Comparison of ENCODE assay signal across 10 mouse cellular contexts in genomic region chr10:118640121-118640809, GRCm38 (mm10).
A peak's percentile ranks its signal among the peaks of the same experiment; 100 is the strongest.
DNase-seq lines count a peak whose midpoint lies in the region; ATAC-seq and TF ChIP-seq lines count a peak whose summit lies in the region.
"Had no signal": no experiment of that assay in that cellular context is flagged by ENCODE, and none has a peak within 500 bp of the region (broad histone marks: within the 10 kb centered on the region; RNA-seq: fewer than 3 reads in every experiment).

No protein-coding gene starts in this region.

- peak in 1 of 2 experiments; percentile 13 for DNase-seq in layer of hippocampus, adult 2 months (ENCODE audit: low spot score in 2 of 2)
- no peak for DNase-seq in layer of hippocampus, adult 9-10 months (ENCODE audit: low spot score)
- DNase-seq in gastrocnemius, adult 8-10 months (ENCODE audit: low spot score in 2 of 2): peak; percentile 51 to 77
- no peak for DNase-seq in ovary, postnatal 14 days (ENCODE audit: low spot score)
- no peak for DNase-seq in cerebellum, postnatal 36 days
- DNase-seq: adrenal gland, postnatal 14 days had no signal

- H3K4me1 ChIP-seq in embryonic facial prominence, embryonic 13.5 days: peaks cover 12% of the 10 kb centered on the region
- peaks cover 15% of the 10 kb centered on the region for H3K4me1 ChIP-seq in midbrain, embryonic 12.5 days
- H3K4me1 ChIP-seq: stomach, embryonic 15.5 days had no signal

- 0 out of 2 replicates have a peak overlapping the region, but pooled peaks have one; percentile 27 for H3K9ac ChIP-seq in embryonic facial prominence, embryonic 13.5 days
- H3K9ac ChIP-seq in midbrain, embryonic 12.5 days (replicated peaks): no peak overlapping the region
- H3K9ac ChIP-seq: stomach, embryonic 15.5 days had no signal

- ATAC-seq in embryonic facial prominence, embryonic 13.5 days (ENCODE audit: insufficient number of reproducible peaks, insufficient read depth, low FRiP score, low TSS enrichment, low read depth): no peak
- ATAC-seq in midbrain, embryonic 12.5 days (ENCODE audit: low FRiP score, low read depth): no peak
- no peak for ATAC-seq in megakaryocyte-erythroid progenitor cell, adult 5-6 weeks (replicated peaks; ENCODE audit: low FRiP score, low TSS enrichment, poor library complexity, severe bottlenecking)

- H3K9me3 ChIP-seq in embryonic facial prominence, embryonic 13.5 days: no peaks in the 10 kb centered on the region
- no peaks in the 10 kb centered on the region for H3K9me3 ChIP-seq in midbrain, embryonic 12.5 days
- H3K9me3 ChIP-seq: stomach, embryonic 15.5 days had no signal

- H3K4me3 ChIP-seq in layer of hippocampus, adult 2 months: peak overlapping the region; percentile 4; the same call in 1 of the 2 replicates
- no peak overlapping the region for H3K4me3 ChIP-seq in embryonic facial prominence, embryonic 13.5 days
- no peak overlapping the region for H3K4me3 ChIP-seq in midbrain, embryonic 12.5 days
- H3K4me3 ChIP-seq: stomach, embryonic 15.5 days had no signal

- H3K27ac ChIP-seq in layer of hippocampus, adult 2 months: peak overlapping the region; percentile 64
- no peak overlapping the region for H3K27ac ChIP-seq in embryonic facial prominence, embryonic 13.5 days
- H3K27ac ChIP-seq in midbrain, embryonic 12.5 days (replicated peaks): peak overlapping the region; percentile 72
- H3K27ac ChIP-seq: stomach, embryonic 15.5 days had no signal

- WGBS in embryonic facial prominence, embryonic 13.5 days: 53% methylated on average over 7 of the region's 7 CpGs
- 58% methylated on average over 7 of the region's 7 CpGs for WGBS in midbrain, embryonic 12.5 days

- no peaks in the 10 kb centered on the region for H3K27me3 ChIP-seq in embryonic facial prominence, embryonic 13.5 days
- no peaks in the 10 kb centered on the region for H3K27me3 ChIP-seq in midbrain, embryonic 12.5 days
- H3K27me3 ChIP-seq: stomach, embryonic 15.5 days had no signal

- H3K36me3 ChIP-seq in embryonic facial prominence, embryonic 13.5 days: no peaks in the 10 kb centered on the region
- H3K36me3 ChIP-seq in midbrain, embryonic 12.5 days: no peaks in the 10 kb centered on the region
- H3K36me3 ChIP-seq: stomach, embryonic 15.5 days had no signal

- 0 out of 2 replicates have a peak overlapping the region, but pooled peaks have one; percentile 10 for H3K4me2 ChIP-seq in embryonic facial prominence, embryonic 13.5 days
- H3K4me2 ChIP-seq in midbrain, embryonic 12.5 days (replicated peaks): peak overlapping the region; percentile 11; the same call in 1 of the 2 replicates
- H3K4me2 ChIP-seq: stomach, embryonic 15.5 days had no signal

- TF ChIP-seq CTCF in layer of hippocampus, adult 2 months (conservative IDR thresholded peaks at IDR 0.05): no peak

Comparison
In these comparisons a context has a peak if more than half of its experiments do, and no peak if none do; other contexts are left out.
1. DNase-seq: peak in gastrocnemius, adult 8-10 months (2 of 2); none in layer of hippocampus, adult 9-10 months (single experiment), ovary, postnatal 14 days (single experiment) and cerebellum, postnatal 36 days (0 of 2).